Mouse (Mus musculus): ENCODE data around the gene Hist1h4f. TPM values are rescaled to one million over a fixed set of nuclear protein-coding genes. Genes with fewer than 3 reads are reported as not detected.
"Not testable (repeated sequence)": the region's sequence is repeated elsewhere in the genome, so short reads cannot be mapped to it uniquely, and the experiment has no call there.

The Hist1h4f gene
- polyA plus RNA-seq, 1 experiment from 2014 or later: 1.7 TPM

- Histone ChIP-seq H3K27ac (replicated peaks) (peak overlapping the region; percentile 92), H3K4me3 (peak overlapping the region; percentile 51), H3K9ac (replicated peaks) (peak overlapping the region; percentile 59), H3K4me2 (replicated peaks) (peak overlapping the region; percentile 63)
- not testable (repeated sequence) for H3K9me3 ChIP-seq; ATAC-seq (ENCODE audit: low FRiP score, low read depth); H3K4me1 ChIP-seq; H3K36me3 ChIP-seq; H3K27me3 ChIP-seq
- 0% methylated on average over 11 of the region's 14 CpGs for WGBS
Measured at GRCm38 (mm10) chr13:23544787-23545120, 6.7 kb downstream of the Hist1h4f start.

DNA sequence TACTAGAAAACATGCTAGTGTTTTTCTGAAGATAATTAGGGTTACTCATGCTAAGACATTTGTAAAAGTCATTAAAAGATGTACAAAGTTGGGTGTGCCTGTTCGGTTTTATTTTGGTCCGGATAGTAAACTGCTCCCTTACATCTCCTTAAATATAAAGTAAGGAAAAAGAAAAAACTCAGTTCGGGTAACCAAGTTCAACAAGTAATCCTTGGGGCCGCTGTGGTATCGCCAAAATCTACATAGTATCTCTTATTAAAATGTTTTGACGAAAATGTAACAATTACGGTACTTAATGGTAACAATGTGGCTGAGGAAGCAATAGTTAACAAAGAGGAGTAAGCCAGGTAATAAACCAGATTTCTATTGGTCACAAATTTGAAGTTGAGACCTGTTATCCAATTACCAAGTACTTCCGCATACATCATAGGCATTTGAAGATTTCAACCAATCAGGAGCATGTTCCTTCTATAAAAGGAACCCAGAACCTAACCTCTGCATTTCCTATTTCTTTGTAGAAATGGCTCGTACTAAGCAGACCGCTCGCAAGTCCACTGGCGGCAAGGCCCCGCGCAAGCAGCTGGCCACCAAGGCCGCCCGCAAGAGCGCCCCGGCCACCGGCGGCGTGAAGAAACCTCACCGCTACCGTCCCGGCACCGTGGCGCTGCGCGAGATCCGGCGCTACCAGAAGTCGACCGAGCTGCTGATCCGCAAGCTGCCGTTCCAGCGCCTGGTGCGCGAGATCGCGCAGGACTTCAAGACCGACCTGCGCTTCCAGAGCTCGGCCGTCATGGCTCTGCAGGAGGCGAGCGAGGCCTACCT, 7.3 kb downstream of the Hist1h4f start, which contains the start of gene Hist1h3f:
Gene Hist1h3f (plus strand): TSS at position 88 of the 822 bp plus-strand sequence.
- Histone ChIP-seq H3K27me3 (no peaks in the 10 kb centered on the region), H3K4me1 (peaks cover 6% of the 10 kb centered on the region), H3K9ac (replicated peaks) (peak within 1 kb of the TSS; percentile 59), H3K9me3 (no peaks in the 10 kb centered on the region), H3K36me3 (no peaks in the 10 kb centered on the region), H3K4me2 (replicated peaks) (peak within 1 kb of the TSS; percentile 63), H3K27ac (replicated peaks) (peak within 1 kb of the TSS; percentile 92), H3K4me3 (peak within 1 kb of the TSS; percentile 51)
- 1% methylated on average over 24 of the region's 45 CpGs for WGBS
- ATAC-seq (ENCODE audit: low FRiP score, low read depth): peak; percentile 94

- not testable (repeated sequence) for H3K36me3 ChIP-seq, H3K27me3 ChIP-seq, H3K9me3 ChIP-seq, H3K4me1 ChIP-seq
- Histone ChIP-seq H3K27ac (replicated peaks) (peak within 1 kb of the TSS; percentile 92), H3K4me3 (peak within 1 kb of the TSS; percentile 51), H3K9ac (replicated peaks) (peak within 1 kb of the TSS; percentile 54), H3K4me2 (replicated peaks) (peak within 1 kb of the TSS; percentile 63)
- peak; percentile 88 for ATAC-seq (ENCODE audit: low FRiP score, low read depth)
- under 1% methylated on average over 29 of the region's 42 CpGs for WGBS
Measured at GRCm38 (mm10) chr13:23542999-23543607, 8.3 kb downstream of the Hist1h4f start, which contains the start of gene Hist1h2bh. TSS of gene Hist1h2bh (minus strand) at chr13:23543392.

DNA sequence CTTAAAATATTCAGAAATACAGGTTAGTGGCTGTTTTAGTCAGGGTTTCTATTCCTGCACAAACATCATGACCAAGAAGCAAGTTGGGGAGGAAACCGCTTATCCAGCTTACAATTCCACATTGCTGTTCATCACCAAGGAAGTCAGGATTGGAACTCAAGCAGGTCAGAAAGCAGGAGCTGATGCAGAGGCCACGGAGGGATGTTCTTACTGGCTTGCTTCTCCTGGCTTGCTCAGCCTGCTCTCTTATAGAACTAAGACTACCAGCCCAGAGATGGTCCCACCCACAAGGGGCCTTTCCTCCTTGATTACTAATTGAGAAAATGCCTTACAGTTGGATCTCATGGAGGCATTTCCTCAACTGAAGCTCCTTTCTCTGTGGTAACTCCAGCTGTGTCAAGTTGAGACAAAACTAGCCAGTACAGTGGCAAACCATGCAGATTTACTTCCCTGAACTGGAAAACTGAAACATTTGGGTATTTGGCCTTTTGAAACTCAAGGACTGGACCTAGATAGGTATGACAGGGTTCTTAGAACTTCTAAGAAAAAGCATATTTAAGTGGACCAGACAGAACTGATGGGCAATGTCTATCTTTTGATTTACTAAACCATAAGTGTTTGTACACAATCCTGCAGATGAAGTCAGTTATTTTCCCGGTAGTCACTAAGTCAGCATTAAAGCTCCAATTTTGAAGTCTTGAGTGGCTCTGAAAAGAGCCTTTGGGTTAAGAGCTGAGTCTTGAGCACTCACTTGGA, 9.0 kb downstream of the Hist1h4f start:
- H3K36me3 ChIP-seq; H3K27me3 ChIP-seq; ATAC-seq (ENCODE audit: low FRiP score, low read depth); H3K4me1 ChIP-seq; H3K9me3 ChIP-seq: not testable (repeated sequence)
- Histone ChIP-seq H3K9ac (replicated peaks) (peak overlapping the region; percentile 54), H3K4me2 (replicated peaks) (peak overlapping the region; percentile 63), H3K27ac (replicated peaks) (peak overlapping the region; percentile 92), H3K4me3 (peak overlapping the region; percentile 47)
- WGBS: 2% methylated on average over 3 of the region's 3 CpGs

- H3K27ac ChIP-seq (replicated peaks): no peak overlapping the region
- ATAC-seq (ENCODE audit: low FRiP score, low read depth): no peak
- no peak overlapping the region for H3K4me3 ChIP-seq
- no peak overlapping the region for H3K4me2 ChIP-seq (replicated peaks)
- H3K9ac ChIP-seq (replicated peaks): no peak overlapping the region
- H3K36me3 ChIP-seq: no peaks in the 10 kb centered on the region
- H3K4me1 ChIP-seq: peaks cover 15% of the 10 kb centered on the region
- H3K9me3 ChIP-seq: no peaks in the 10 kb centered on the region
- no peaks in the 10 kb centered on the region for H3K27me3 ChIP-seq
- 84% methylated on average over 3 of the region's 3 CpGs for WGBS
Measured at GRCm38 (mm10) chr13:23541497-23541896, 10.0 kb downstream of the Hist1h4f start.

DNA sequence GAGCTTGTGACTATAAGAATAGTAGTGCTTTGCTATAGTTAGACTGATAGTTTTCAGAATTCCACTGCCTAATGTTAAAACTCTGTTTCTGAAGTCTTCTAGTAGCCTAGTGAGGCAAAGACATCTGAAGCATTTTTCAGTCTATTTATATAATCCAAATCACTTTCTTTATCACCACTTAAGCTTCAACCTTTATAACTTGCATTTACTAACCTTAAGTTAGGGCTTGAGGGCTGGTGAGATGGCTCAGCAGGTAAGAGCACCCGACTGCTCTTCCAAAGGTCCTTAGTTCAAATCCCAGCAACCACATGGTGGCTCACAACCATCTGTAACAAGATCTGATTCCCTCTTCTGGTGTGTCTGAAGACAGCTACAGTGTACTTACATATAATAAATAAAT, 11.6 kb downstream of the Hist1h4f start:
- H3K27ac ChIP-seq (replicated peaks); H3K4me2 ChIP-seq (replicated peaks); H3K9me3 ChIP-seq; H3K27me3 ChIP-seq; H3K4me3 ChIP-seq; ATAC-seq (ENCODE audit: low FRiP score, low read depth); H3K9ac ChIP-seq (replicated peaks); H3K36me3 ChIP-seq: not testable (repeated sequence)
- H3K4me1 ChIP-seq: peaks cover 15% of the 10 kb centered on the region
- 67% methylated on average over 1 of the region's 1 CpGs for WGBS

DNA sequence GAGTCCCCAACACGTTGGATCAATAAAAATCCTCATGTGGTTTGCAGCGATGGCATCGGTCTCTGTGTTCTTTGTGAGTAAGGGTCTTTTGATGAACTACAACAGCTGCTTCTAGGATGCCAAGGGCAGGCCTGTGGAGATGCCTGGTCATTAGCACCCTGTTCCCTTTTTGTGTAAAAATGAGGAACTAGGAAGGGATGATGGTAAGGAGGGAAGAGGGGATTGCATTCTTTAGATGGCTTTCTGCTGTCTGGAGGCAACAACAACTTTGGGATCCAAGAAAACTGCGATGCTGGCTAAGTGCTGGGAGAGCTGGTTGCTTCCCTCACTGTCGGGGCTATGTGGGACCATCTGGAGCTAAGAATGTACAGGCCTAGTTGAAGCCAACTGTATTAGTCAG, 13.2 kb downstream of the Hist1h4f start:
- H3K27ac ChIP-seq (replicated peaks): no peak overlapping the region
- no peak for ATAC-seq (ENCODE audit: low FRiP score, low read depth)
- no peak overlapping the region for H3K4me2 ChIP-seq (replicated peaks)

GRCm38 (mm10) chr13:23537006-23537710, 14.3 kb downstream of the Hist1h4f start:
- no peaks in the 10 kb centered on the region for H3K27me3 ChIP-seq
- H3K4me1 ChIP-seq: peaks cover 29% of the 10 kb centered on the region
- H3K9ac ChIP-seq (replicated peaks): no peak overlapping the region
- no peaks in the 10 kb centered on the region for H3K9me3 ChIP-seq
- H3K36me3 ChIP-seq: no peaks in the 10 kb centered on the region
- H3K4me2 ChIP-seq (replicated peaks): peak overlapping the region; percentile 66
- peak overlapping the region; percentile 13 for H3K4me3 ChIP-seq
- ATAC-seq (ENCODE audit: low FRiP score, low read depth): no peak
- no peak overlapping the region for H3K27ac ChIP-seq (replicated peaks)
- WGBS: 79% methylated on average over 3 of the region's 3 CpGs

More for the DNA sequence above, 13.2 kb downstream of the Hist1h4f start:
- Histone ChIP-seq H3K4me3 (no peak overlapping the region), H3K4me1 (peaks cover 22% of the 10 kb centered on the region), H3K9me3 (no peaks in the 10 kb centered on the region), H3K36me3 (no peaks in the 10 kb centered on the region), H3K9ac (replicated peaks) (no peak overlapping the region), H3K27me3 (no peaks in the 10 kb centered on the region)
- WGBS: 83% methylated on average over 5 of the region's 5 CpGs

GRCm38 (mm10) chr13:23536076-23536822, 15.2 kb downstream of the Hist1h4f start:
- Histone ChIP-seq H3K4me1 (peaks cover 32% of the 10 kb centered on the region), H3K27me3 (no peaks in the 10 kb centered on the region), H3K27ac (replicated peaks) (peak overlapping the region; percentile 56), H3K4me2 (replicated peaks) (peak overlapping the region; percentile 66), H3K4me3 (peak overlapping the region; percentile 56), H3K9me3 (no peaks in the 10 kb centered on the region), H3K9ac (replicated peaks) (peak overlapping the region; percentile 62), H3K36me3 (no peaks in the 10 kb centered on the region)
- ATAC-seq (ENCODE audit: low FRiP score, low read depth): no peak
- 21% methylated on average over 7 of the region's 7 CpGs for WGBS

DNA sequence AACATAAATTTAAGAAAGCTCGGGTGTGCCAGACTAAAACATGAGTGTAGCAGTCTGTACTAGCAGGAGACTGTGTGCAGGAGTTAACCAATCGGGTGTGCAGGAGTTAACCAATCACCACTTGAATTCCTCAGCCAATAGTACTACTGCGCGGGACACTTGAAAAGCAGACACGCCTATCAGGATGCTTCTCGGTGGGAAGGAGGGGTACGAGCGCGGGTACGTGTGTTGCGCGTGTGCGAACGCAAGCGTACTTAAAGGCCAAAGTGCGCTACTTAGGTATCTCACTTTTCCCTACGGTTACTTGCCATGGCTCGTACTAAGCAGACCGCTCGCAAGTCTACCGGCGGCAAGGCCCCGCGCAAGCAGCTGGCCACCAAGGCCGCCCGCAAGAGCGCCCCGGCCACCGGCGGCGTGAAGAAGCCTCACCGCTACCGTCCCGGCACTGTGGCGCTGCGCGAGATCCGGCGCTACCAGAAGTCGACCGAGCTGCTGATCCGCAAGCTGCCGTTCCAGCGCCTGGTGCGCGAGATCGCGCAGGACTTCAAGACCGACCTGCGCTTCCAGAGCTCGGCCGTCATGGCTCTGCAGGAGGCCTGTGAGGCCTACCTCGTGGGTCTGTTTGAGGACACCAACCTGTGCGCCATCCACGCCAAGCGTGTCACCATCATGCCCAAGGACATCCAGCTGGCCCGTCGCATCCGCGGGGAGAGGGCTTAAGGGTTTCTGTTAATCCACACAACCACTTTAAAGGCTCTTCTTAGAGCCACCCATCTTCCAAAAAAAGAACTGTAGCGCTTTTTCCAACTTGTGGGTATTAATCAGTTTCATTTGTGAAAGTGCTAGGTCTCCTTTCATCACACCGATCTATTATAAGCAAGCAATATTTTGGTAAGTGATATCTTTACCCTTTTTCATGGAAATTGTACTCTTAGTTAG, 16.0 kb downstream of the Hist1h4f start, which contains the start of gene Hist1h3g:
Gene Hist1h3g (plus strand): TSS at position 286 of the 939 bp plus-strand sequence.
- peak within 1 kb of the TSS; percentile 66 for H3K9ac ChIP-seq (replicated peaks)
- peaks cover 32% of the 10 kb centered on the region for H3K4me1 ChIP-seq
- H3K4me3 ChIP-seq: peak within 1 kb of the TSS; percentile 56
- H3K36me3 ChIP-seq, H3K9me3 ChIP-seq, H3K27me3 ChIP-seq: not testable (repeated sequence)
- peak within 1 kb of the TSS; percentile 66 for H3K4me2 ChIP-seq (replicated peaks)
- peak; percentile 92 for ATAC-seq (ENCODE audit: low FRiP score, low read depth)
- H3K27ac ChIP-seq (replicated peaks): peak within 1 kb of the TSS; percentile 97
- WGBS: 0% methylated on average over 46 of the region's 62 CpGs

Data from midbrain, embryonic 12.5 days (tissue).